Mouse (Mus musculus) heart, embryonic 14.5 days (tissue): ENCODE data around the gene Gm6408. TPM values are rescaled to one million over a fixed set of nuclear protein-coding genes. Genes with fewer than 3 reads are reported as not detected.

Source experiments
- ATAC-seq: fragments of 200-750 bp; cut with Nextera tagmentation; 2 replicates; pipeline ENCODE4 v1.8.0; 2017; ENCODE audit warnings: low read depth, moderate TSS enrichment; ENCODE audit not compliant: insufficient number of reproducible peaks, insufficient read depth, low FRiP score
- H3K27ac ChIP-seq, 2 experiments: fragments of 200-500 bp in 1 of 2; fragments of 300-500 bp in 1 of 2; sonication (generic) in 1 of 2; replicated peaks in 1 of 2; 2 replicates each; pipeline ENCODE4 v1.5.1; 2012 to 2014; ENCODE audit warnings: low read depth in 2 of 2, low read length in 2 of 2, control low read depth in 1 of 2, mild to moderate bottlenecking in 1 of 2, mixed read lengths in 1 of 2; ENCODE audit not compliant: control insufficient read depth in 1 of 2, insufficient read depth in 1 of 2
- H3K27me3 ChIP-seq: fragments of 300-500 bp; sonication (generic); 2 replicates; pipeline ENCODE4 v1.6.1; 2014; ENCODE audit warnings: mild to moderate bottlenecking, low read length, control low read depth; ENCODE audit not compliant: control insufficient read depth, insufficient read depth
- H3K36me3 ChIP-seq: fragments of 300-500 bp; sonication (generic); 2 replicates; pipeline ENCODE4 v1.6.1; 2014; ENCODE audit warnings: mild to moderate bottlenecking, control low read depth, low read length, mixed read lengths; ENCODE audit not compliant: control insufficient read depth, insufficient read depth
- H3K4me1 ChIP-seq, 2 experiments: fragments of 200-500 bp in 1 of 2; fragments of 300-500 bp in 1 of 2; sonication (generic) in 1 of 2; 2 replicates each; pipeline ENCODE4 v1.6.1; 2012 to 2014; ENCODE audit warnings: low read length in 2 of 2, control low read depth in 1 of 2, mixed read lengths in 1 of 2; ENCODE audit not compliant: control insufficient read depth in 2 of 2, insufficient read depth in 2 of 2
- H3K4me2 ChIP-seq: fragments of 300-500 bp; sonication (generic); 2 replicates; pipeline ENCODE4 v1.6.1; 2014; ENCODE audit warnings: mild to moderate bottlenecking, low read length
- H3K4me3 ChIP-seq, 2 experiments: fragments of 200-500 bp in 1 of 2; fragments of 300-500 bp in 1 of 2; sonication (generic) in 1 of 2; 2 replicates each; pipeline ENCODE4 v1.5.1; 2012 to 2014; ENCODE audit warnings: low read length in 2 of 2, mild to moderate bottlenecking in 2 of 2, control low read depth in 1 of 2, low read depth in 1 of 2, moderate library complexity in 1 of 2; ENCODE audit not compliant: control insufficient read depth in 1 of 2, insufficient read depth in 1 of 2
- H3K9ac ChIP-seq: fragments of 300-500 bp; sonication (generic); 2 replicates; pipeline ENCODE4 v1.6.1; 2014; ENCODE audit warnings: mild to moderate bottlenecking, low read length
- H3K9me3 ChIP-seq: fragments of 300-500 bp; sonication (generic); 2 replicates; pipeline ENCODE4 v1.6.1; 2016; ENCODE audit warnings: low read length, control low read depth; ENCODE audit not compliant: control insufficient read depth
- WGBS: fragments of 180-500 bp; shearing (Covaris S2); extraction: QIAGEN DNeasy Blood & Tissue Kit; methylation state at CpG from one replicate; pipeline ENCODE4 v1.1.7; 2014; 5-methylcytosine and 5-hydroxymethylcytosine counted together
- polyA plus RNA-seq: library from polyadenylated mRNA; unstranded; fragments of >200 nt; fragmentation: Nextera tagmentation; extraction: Ambion mirVana; gene quantifications from 2 replicates; pipeline ENCODE4 v1.2.1, GENCODE M21; 2014

Gm6408 gene
- polyA plus RNA-seq, 1 experiment from 2014 or later = not detected

GRCm38 (mm10) chr5:146451592-146452254, 30.0 kb upstream of the Gm6408 start:
- H3K9me3 ChIP-seq = no peaks in the 10 kb centered on the region
- WGBS = 73% methylated on average over 11 of the region's 11 CpGs
- no peaks in the 10 kb centered on the region for H3K4me1 ChIP-seq
- no peak overlapping the region for H3K27ac ChIP-seq
- ATAC-seq = no peak
- H3K27me3 ChIP-seq = no peaks in the 10 kb centered on the region
- H3K4me3 ChIP-seq = no peak overlapping the region
- H3K36me3 ChIP-seq = no peaks in the 10 kb centered on the region
- H3K9ac ChIP-seq = no peak overlapping the region
- H3K4me2 ChIP-seq = no peak overlapping the region

- Histone ChIP-seq H3K4me1 (no peaks in the 10 kb centered on the region), H3K27ac (no peak overlapping the region), H3K4me3 (no peak overlapping the region), H3K9me3 (no peaks in the 10 kb centered on the region), H3K27me3 (no peaks in the 10 kb centered on the region), H3K4me2 (no peak overlapping the region), H3K36me3 (no peaks in the 10 kb centered on the region), H3K9ac (no peak overlapping the region)
- no peak for ATAC-seq
- WGBS = 83% methylated on average over 6 of the region's 6 CpGs
These were observed 28.2 kb upstream of the Gm6408 start for GRCm38 (mm10) chr5:146453556-146453955.

- Histone ChIP-seq H3K27me3 (no peaks in the 10 kb centered on the region), H3K4me2 (no peak overlapping the region), H3K4me1 (no peaks in the 10 kb centered on the region), H3K27ac (no peak overlapping the region), H3K4me3 (no peak overlapping the region), H3K9ac (no peak overlapping the region), H3K36me3 (no peaks in the 10 kb centered on the region), H3K9me3 (no peaks in the 10 kb centered on the region)
- WGBS = 69% methylated on average over 8 of the region's 8 CpGs
- ATAC-seq = no peak
These were observed 20.2 kb upstream of the Gm6408 start for GRCm38 (mm10) chr5:146461612-146462011.

GRCm38 (mm10) chr5:146466663-146467062, 15.1 kb upstream of the Gm6408 start:
- Histone ChIP-seq H3K9ac (no peak overlapping the region), H3K4me3 (no peak overlapping the region), H3K9me3 (no peaks in the 10 kb centered on the region), H3K4me2 (no peak overlapping the region), H3K36me3 (no peaks in the 10 kb centered on the region), H3K27ac (no peak overlapping the region), H3K27me3 (no peaks in the 10 kb centered on the region), H3K4me1 (no peaks in the 10 kb centered on the region)
- no peak for ATAC-seq
- WGBS = 90% methylated on average over 19 of the region's 19 CpGs

- ATAC-seq = no peak
- H3K4me3 ChIP-seq = no peak overlapping the region
- H3K36me3 ChIP-seq = no peaks in the 10 kb centered on the region
- no peaks in the 10 kb centered on the region for H3K27me3 ChIP-seq
- WGBS = 86% methylated on average over 9 of the region's 9 CpGs
- no peaks in the 10 kb centered on the region for H3K4me1 ChIP-seq
- H3K9ac ChIP-seq = no peak overlapping the region
- H3K4me2 ChIP-seq = no peak overlapping the region
- H3K9me3 ChIP-seq = no peaks in the 10 kb centered on the region
- H3K27ac ChIP-seq = no peak overlapping the region
These were observed 13.5 kb upstream of the Gm6408 start for GRCm38 (mm10) chr5:146468311-146468710.

- H3K4me1 ChIP-seq = no peaks in the 10 kb centered on the region
- no peak overlapping the region for H3K4me3 ChIP-seq
- no peak overlapping the region for H3K27ac ChIP-seq
- ATAC-seq = no peak
- H3K9me3 ChIP-seq = no peaks in the 10 kb centered on the region
- H3K27me3 ChIP-seq = no peaks in the 10 kb centered on the region
- H3K9ac ChIP-seq = no peak overlapping the region
- H3K36me3 ChIP-seq = no peaks in the 10 kb centered on the region
- no peak overlapping the region for H3K4me2 ChIP-seq
- WGBS = 92% methylated on average over 9 of the region's 9 CpGs
These were observed 10.9 kb upstream of the Gm6408 start for GRCm38 (mm10) chr5:146470821-146471220.

- H3K9ac ChIP-seq = no peak overlapping the region
- no peak for ATAC-seq
- H3K36me3 ChIP-seq = no peaks in the 10 kb centered on the region
- H3K4me3 ChIP-seq = no peak overlapping the region
- H3K27ac ChIP-seq = no peak overlapping the region
- H3K4me2 ChIP-seq = no peak overlapping the region
- no peaks in the 10 kb centered on the region for H3K9me3 ChIP-seq
- H3K27me3 ChIP-seq = no peaks in the 10 kb centered on the region
- WGBS = 65% methylated on average over 5 of the region's 5 CpGs
- H3K4me1 ChIP-seq = no peaks in the 10 kb centered on the region
These were observed 10.5 kb upstream of the Gm6408 start for GRCm38 (mm10) chr5:146471311-146471710.

GRCm38 (mm10) chr5:146471821-146472220, 9.9 kb upstream of the Gm6408 start:
- Histone ChIP-seq H3K4me2 (no peak overlapping the region), H3K36me3 (no peaks in the 10 kb centered on the region), H3K27ac (no peak overlapping the region), H3K9ac (no peak overlapping the region), H3K4me1 (no peaks in the 10 kb centered on the region), H3K4me3 (no peak overlapping the region), H3K9me3 (no peaks in the 10 kb centered on the region), H3K27me3 (no peaks in the 10 kb centered on the region)
- ATAC-seq = no peak
- 82% methylated on average over 12 of the region's 12 CpGs for WGBS
